Mouse (Mus musculus): ENCODE results near the gene Sh2d6.

DNA sequence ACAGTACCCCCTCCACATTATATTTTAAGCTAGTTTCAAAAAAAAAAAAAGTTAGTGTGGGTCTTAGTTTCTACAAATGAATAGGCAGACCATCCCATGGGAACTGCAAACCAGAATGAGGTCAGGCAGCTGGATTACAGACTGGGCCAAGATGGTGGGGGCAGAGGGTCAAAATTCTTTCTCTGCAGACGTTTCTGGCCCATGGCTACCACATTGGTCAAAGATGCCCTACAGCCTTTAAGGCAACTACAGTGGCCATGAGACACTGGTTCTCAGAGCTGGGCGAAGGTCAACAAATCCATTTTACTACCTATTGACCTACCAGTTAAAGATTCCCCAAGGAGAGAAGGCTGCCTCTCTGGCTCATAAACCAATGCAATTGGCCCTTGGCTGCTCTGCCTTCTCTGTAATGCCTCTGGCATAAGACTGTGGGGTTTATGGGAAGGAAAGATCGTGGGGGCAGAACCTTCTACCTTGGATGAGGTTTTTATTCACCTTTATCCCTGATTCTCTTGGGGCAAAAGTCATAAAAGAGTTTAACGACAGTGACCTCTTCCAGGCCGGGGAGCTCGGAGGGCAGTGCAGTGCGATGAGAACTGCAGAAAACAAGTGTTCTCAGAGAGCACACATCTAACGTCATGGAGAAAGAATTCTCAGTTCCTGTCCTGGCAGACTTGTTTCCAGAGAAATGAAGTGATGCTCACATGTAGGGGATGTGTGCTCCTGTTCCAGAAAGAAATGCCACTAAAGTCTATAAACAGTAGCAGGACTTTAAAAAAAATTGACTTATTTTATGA lies 55.9 kb downstream of the Sh2d6 start:
- TF ChIP-seq TAL1 (IDR thresholded peaks at IDR 0.05; ENCODE audit: low read length) = no peak
- TF ChIP-seq GATA1 (IDR thresholded peaks at IDR 0.05; ENCODE audit: low read length) = no peak

Measured in erythroblast, embryonic 14.5 days (primary cell).